Mouse (Mus musculus) adrenal gland, adult 18-20 months (tissue): ENCODE measurements around the gene Pakap. TPM values are rescaled to one million over a fixed set of nuclear protein-coding genes. Genes with fewer than 3 reads are reported as not detected.

Experiments used
- DNase-seq, 2 experiments: peaks; one replicate each; pipeline ENCODE4 v3.0.0; 2021 to 2022; ENCODE audit warnings: low spot score in 2 of 2
- total RNA-seq, 2 experiments: library from RNA; stranded (reverse); gene quantifications; 1 replicate in 1 of 2; 2 replicates in 1 of 2; pipeline ENCODE4 v1.2.3; 2021

Gene Pakap
- total RNA-seq, 2 experiments from 2014 or later, result 34.5 to 69.8 TPM

GRCm38 (mm10) chr4:57570229-57570628 lies 2.2 kb downstream of the Pakap start:
- DNase-seq, result no peak

- DNase-seq, result no peak
Measured at GRCm38 (mm10) chr4:57574181-57574580, 6.2 kb downstream of the Pakap start.

GRCm38 (mm10) chr4:57574646-57575045 lies 6.7 kb downstream of the Pakap start:
- peak in 1 of 2 experiments; percentile 52 for DNase-seq

GRCm38 (mm10) chr4:57575686-57576085 lies 7.7 kb downstream of the Pakap start:
- no peak for DNase-seq

GRCm38 (mm10) chr4:57576095-57576494 lies 8.1 kb downstream of the Pakap start:
- DNase-seq, result no peak

- DNase-seq, result no peak
Measured at GRCm38 (mm10) chr4:57579683-57580082, 11.7 kb downstream of the Pakap start.

GRCm38 (mm10) chr4:57585281-57585800 lies 17.4 kb downstream of the Pakap start:
- DNase-seq, result no peak

- no peak for DNase-seq
Measured at GRCm38 (mm10) chr4:57586933-57587658, 19.1 kb downstream of the Pakap start.

- no peak for DNase-seq
Measured at GRCm38 (mm10) chr4:57588356-57588755, 20.4 kb downstream of the Pakap start.

- DNase-seq, result no peak
Measured at GRCm38 (mm10) chr4:57592751-57593150, 24.8 kb downstream of the Pakap start.

GRCm38 (mm10) chr4:57599946-57600345 lies 32.0 kb downstream of the Pakap start:
- no peak for DNase-seq

GRCm38 (mm10) chr4:57600685-57601457 lies 32.9 kb downstream of the Pakap start:
- no peak for DNase-seq

- no peak for DNase-seq
Measured at GRCm38 (mm10) chr4:57601458-57601835, 33.5 kb downstream of the Pakap start.

GRCm38 (mm10) chr4:57601903-57602617 lies 34.1 kb downstream of the Pakap start:
- DNase-seq, result no peak

- DNase-seq, result peak; percentile 38 to 47
Measured at GRCm38 (mm10) chr4:57606258-57606657, 38.3 kb downstream of the Pakap start.

- DNase-seq, result peak; percentile 86 to 88
Measured at GRCm38 (mm10) chr4:57607247-57607942, 39.4 kb downstream of the Pakap start.

- DNase-seq, result no peak
Measured at GRCm38 (mm10) chr4:57611303-57612077, 43.5 kb downstream of the Pakap start.

GRCm38 (mm10) chr4:57612716-57613115 lies 44.7 kb downstream of the Pakap start:
- no peak for DNase-seq

GRCm38 (mm10) chr4:57614686-57615085 lies 46.7 kb downstream of the Pakap start:
- no peak for DNase-seq

- no peak for DNase-seq
Measured at GRCm38 (mm10) chr4:57618743-57619142, 50.8 kb downstream of the Pakap start.
